Mouse (Mus musculus): ENCODE measurements around the gene Cby1. TPM values are rescaled to one million over a fixed set of nuclear protein-coding genes. Genes with fewer than 3 reads are reported as not detected.

The Cby1 gene
- total RNA-seq, 4 experiments from 2014 or later: 16.1 to 24.6 (median 19.7) TPM

DNA sequence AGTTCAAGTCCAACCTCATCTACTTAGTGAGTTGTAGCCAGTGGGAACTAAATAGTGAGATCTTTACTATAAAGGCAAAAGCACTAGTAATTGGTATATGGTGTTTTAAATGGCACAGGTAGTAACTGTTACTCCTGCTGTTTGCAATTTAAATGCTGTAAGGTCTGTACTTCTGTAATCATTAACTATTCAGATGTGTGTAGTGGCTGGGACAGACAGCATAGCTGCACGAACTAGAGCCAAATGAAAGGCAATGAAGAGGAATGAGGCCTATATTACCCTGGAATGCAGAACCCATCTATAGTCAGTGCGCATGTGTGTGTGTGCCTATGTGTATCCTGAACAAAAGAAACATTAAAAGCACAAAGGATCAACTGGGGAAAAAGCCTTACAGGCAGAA is 18.9 kb downstream of the Cby1 start:
- no peak for DNase-seq (ENCODE audit: low spot score)

DNA sequence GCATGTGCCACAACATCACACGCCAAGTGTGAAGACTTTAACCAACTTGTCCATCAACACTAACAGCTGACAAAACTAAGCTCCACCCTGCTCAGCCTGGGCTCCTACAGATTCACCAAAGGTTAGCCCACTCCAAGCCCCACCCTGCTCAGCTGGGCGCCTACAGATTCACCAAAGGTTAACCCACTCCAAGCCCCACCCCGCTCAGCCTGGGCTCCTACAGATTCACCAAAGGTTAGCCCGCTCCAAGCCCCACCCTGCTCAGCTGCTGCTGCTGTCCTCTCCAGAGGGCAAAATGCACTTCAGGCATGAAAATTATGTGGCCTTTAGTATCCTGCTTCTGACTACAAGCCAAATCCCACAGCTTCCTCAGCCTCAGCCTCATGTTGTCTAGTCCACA is 23.0 kb downstream of the Cby1 start:
- no peak for DNase-seq (ENCODE audit: low spot score)

DNA sequence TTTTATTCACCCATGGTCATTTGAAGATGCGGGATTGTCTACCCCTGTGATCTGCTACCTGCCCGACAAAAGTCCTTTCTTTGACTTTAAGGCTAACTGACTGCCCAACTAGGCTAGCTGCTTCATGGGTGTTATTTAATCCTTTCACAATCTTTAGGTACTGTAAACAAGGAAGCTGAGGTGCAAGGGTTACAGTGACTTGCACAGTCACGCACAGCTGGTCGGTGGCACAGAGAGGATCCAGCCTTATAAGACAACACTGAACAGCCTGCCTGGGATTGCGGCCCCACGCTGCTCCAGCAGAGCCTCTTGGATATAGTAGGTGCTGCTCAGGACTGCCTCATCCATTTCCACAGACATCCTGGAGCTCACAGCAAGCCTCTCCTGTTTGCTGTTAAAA is 24.1 kb downstream of the Cby1 start:
- DNase-seq (ENCODE audit: low spot score): no peak

DNA sequence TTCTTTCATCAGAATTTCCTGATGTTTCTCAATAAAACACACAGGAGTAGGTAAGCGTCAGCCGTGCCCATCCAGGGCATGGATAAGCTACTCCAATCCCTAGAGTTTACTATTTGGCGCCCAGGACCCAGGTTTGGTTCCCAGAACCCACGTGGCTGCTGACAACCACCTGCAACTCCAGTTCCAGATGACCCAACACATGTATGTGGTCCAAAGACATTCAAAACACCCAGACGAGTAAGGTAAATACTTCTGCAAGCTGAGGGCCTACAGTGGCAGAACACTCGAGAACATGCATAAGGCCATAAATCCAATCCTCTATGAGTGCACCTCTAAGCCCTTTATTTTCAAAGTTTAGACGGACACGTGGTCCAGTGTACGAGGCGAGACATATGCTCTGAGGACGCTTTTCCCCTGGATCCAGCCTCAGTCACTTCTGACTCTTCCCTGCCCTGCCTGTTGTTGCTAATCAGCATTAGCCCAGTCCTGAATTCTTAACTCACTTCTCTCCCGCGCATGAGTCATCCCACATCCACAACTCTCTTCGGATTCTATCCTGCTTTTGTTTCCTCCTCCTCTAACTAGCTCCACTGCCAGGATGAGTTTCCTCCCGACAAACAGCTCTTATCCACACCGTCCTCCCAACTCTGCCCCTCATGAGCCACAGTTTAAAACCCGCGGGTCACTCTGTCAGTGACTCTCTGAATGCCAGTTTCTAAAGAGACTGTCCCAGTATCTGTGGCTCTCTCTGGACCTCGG is 24.9 kb downstream of the Cby1 start:
- DNase-seq (ENCODE audit: low spot score): no peak

DNA sequence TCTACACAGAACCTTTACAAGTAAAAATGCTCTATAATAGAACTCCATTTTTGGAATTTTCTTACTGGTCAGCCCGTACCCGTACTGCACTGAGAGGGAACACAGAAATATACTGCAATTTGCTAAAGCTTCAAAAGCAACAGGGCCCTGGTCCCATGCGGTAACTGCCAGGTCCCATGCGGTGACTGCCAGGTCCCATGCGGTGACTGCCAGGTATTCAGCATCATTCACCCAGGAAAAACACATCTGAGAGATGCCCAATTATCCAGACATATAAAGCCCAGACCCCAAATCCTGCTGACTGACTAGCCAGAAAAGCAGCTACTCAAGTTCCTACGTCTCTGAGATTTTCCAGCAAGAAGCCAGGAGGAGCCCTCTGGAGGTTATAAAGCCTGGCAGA is 25.6 kb downstream of the Cby1 start:
- no peak for DNase-seq (ENCODE audit: low spot score)

DNA sequence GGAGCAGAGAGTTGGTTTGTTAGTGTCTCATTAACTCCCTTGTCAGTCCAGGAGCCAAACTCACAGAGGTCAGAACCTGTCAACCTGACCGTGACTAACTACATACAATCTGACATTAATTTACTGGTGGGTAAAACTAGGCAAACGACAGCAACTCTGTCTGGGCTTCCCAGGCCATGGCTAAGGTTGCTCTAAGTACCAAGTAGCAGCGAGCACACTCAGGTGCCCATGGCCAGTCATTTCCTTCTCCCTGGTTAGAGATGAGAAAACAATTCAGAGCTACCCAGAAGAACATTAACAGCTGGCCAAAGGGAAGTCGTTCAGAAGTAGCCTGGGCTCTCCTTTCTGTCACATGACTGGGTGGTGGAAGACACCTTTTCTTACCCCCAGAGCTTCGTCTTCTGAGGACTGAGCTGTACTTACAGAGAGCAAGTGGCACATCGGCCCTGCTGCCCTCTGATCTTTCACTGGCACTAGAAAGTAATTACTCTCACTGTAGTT is 26.2 kb downstream of the Cby1 start:
- DNase-seq (ENCODE audit: low spot score): no peak

DNA sequence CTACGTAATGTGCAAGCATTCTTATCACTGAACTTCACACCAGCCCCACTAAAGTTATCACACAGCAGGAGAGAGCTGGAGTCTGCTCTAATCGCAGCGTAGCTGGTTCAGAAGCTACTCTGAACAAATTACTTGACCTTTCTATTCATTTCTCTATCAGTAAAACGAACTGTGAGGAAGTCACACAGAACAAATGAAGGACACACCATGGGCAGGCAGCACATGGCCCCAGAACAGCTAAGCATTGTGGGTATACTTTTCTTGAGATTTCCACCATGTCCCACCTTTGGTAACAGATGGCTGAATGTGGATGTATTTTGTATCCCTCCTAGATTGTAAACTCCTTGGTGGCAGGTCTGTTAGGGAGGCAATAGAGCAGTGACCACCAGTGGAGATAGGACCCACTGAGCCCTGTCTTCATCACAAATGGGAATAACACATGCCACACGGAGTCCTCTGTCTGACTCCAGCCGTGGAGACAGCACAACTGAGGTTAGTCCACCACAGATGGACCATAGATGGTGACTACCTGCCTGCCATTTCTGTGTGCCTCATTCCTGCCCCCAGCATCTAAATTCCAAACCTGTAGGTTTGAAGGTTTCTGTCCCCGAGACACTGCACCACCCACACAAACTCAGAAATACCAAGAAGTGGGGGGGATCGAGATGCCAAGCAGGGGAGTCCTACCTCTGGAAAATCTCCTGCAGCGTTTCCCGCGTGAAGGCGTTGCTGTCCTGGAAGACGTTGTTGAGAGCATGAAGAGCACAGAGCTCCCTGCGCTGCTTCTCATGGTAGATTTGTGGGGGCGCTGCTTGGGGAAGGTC is 27.3 kb downstream of the Cby1 start:
- no peak for DNase-seq (ENCODE audit: low spot score)

DNA sequence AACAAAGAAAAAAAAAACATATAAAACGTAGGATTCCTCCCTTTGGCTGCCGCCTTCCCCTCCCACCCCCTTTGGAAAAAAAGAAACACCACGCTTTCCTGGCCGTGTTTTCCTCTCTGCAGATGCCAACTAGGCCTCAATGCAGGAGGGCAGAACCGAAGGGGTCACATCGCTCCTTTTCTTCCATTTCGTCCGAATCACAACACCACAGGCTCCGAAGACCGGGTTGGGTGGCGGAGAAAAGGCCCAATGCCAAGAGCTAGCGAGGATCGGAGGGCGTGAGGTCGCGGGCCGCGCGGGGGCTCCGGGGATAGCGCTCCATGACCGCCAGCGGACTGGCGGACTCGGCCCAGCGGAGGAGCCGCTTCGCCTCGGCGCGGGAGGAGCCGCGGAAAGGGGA is 28.2 kb downstream of the Cby1 start:
- no peak for DNase-seq (ENCODE audit: low spot score)

DNA sequence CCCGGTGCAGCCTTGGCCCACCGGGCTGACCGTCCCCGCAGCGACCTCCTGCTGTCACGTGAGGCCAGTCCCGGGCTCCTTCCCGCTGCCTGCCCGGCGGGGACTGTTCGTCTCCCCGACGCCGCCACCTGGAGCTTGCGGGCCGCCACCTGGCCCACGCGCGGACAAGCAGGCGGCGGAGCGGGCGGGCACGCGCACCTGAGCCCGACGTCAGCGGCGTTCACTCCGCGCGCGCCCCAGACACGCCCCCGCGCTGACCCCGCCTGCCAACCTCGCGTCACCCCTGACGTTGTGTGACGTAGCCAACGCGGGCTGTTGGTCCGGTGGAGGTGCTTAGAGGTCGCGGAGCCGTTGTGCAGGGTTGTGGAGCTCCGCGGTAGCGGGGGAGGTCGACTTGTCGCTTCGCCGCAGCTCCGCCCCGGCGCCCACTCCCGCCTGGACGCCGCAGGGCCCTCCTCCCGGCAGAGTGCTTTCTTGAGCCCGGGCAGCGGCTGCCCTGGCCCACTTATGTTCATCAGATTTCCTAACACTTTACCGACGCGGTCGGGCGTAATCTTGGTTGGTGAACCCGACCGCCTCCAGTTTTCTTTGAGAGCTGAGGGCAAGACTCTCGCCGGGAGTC is 28.8 kb downstream of the Cby1 start, which contains the start of gene Josd1:
Josd1 (minus strand) TSS at position 274 of the 622 bp plus-strand sequence.
- DNase-seq (ENCODE audit: low spot score): peak; percentile 97

DNA sequence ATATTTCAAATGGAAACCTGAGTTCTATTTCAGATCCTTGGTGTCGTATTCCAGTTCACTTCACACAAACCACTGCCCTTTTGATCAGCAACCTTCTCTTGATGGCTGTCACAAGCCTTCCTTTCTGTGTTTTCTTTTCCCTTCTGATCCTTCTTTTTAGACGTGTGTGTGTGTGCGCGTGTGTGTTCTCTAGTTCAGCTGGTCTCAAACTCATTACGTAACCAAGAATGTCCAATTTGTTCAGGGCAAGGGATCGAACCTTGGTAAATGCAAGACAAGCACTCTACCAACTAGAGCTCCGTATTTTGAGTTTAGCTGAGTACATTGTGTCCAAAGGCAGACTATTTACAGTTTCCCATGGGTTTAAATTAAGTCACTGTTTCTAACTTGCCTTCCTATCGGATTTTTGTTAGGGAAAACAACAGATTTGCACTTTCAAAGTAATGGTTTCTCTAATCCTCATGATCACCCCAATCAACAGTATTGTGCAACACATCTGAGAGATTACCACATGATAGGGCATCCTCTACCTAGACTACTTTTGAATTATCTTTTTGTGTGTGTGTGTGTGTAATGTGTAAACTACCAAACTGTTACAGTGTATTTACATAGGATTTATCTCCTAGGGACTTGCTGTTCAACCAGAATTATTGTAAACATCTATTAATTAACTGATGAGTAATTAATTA is 29.4 kb downstream of the Cby1 start:
- no peak for DNase-seq (ENCODE audit: low spot score)

DNA sequence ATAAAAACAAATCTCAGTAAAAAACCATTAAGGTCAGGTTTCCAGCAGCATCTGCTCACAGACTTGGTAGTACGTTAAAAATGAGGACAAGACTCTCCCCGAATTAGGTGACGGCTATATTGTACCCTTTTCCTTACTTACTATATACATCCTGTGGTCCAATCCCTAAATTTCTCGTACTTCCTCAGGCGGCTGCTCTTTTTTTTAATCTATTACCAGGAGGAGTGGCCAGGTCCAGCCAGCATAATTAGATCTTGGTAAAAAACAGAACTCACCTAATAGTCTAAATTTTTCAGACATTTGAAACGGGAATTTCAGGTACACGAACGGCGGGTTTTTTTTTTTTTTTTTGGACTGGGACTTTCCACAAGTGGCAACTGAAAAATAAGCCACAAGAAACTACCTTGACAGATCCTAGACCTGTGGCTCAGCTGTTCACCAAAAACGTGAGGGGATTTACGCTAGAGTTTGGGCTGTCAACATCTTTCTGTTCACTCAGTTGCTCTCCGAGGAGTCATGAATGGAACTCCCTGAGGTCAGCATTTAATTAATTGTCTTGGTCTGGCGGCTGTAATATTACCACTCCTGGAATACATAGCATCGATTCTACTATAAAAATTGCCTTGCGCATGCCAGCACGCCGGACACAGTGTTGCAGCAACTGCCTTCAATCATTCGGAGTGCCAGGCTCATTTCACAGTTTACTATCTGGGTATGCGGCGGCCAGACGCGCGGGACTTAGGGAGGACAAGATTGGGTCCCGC is 30.8 kb downstream of the Cby1 start:
- no peak for DNase-seq (ENCODE audit: low spot score)

DNA sequence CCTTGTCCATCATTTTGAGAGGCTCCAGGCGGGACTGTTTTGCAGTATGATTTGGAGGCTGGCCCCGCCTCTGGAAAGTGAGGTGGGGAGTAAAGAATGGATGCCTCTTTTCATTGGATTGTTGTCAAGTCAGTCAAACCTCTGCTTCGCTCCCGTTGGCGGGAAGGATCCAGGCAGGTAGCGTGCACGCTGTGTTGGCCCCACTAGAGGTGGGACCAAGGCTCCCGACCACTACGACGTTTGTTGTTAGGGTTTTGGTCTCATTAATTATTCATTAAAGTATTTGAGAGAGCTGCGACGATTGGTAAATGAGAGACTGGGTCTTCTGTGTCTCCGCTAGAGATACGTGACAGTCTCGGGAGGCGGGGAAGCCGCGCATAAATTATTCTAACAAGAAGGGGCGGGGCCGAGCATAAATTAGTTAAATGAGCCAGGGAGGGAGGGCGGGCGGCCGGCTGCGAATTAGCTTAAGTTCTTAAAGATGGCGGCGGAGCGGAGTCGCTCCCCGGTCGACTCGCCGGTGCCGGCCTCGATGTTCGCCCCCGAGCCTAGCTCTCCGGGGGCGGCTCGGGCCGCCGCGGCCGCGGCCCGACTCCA is 31.5 kb downstream of the Cby1 start, which contains the start of gene Gtpbp1:
Gtpbp1 (plus strand) TSS at position 420 of the 597 bp plus-strand sequence.
- peak; percentile 100 for DNase-seq (ENCODE audit: low spot score)

DNA sequence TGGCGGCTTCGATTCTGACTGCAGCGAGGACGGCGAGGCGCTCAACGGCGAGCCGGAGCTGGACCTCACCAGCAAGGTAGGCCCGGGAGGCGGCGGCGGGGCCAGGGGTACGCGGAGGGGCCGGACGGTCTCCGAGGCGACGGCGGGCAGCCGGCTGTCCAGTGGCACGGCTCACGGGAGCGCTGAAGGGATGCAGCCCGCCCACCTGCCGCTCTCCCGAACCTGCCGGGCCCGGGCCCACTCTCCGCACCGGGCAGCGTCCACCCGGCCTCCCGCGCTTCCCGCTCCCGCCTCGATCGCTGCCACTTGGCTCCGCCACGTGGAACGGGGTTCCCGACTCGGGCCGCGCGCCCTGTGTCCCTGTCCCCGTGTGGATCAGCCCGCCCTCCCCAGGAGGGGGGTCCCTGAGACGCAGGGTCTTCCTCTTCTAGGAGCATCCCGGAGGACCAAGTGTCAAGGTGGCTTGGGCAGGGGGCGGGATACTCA is 32.1 kb downstream of the Cby1 start:
- no peak for DNase-seq (ENCODE audit: low spot score)

DNA sequence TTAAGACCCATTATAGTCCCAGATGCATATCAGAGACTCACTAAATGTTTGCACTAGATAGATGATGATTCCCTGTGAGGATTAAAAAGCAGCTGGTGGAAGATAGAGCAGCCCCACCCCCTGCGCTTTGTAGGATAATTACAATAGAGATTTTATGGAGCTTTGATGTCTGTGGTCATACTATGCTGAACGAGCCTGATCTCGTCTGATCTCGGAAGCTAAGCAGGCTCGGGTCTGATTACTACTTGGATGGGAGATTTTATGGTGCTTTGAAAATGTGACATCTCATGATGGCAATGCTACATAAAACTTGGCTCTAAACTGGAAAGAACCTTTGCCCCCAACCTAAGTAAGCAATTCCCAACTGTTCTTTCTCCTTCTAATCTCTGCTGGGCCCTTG is 33.3 kb downstream of the Cby1 start:
- DNase-seq (ENCODE audit: low spot score): no peak

DNA sequence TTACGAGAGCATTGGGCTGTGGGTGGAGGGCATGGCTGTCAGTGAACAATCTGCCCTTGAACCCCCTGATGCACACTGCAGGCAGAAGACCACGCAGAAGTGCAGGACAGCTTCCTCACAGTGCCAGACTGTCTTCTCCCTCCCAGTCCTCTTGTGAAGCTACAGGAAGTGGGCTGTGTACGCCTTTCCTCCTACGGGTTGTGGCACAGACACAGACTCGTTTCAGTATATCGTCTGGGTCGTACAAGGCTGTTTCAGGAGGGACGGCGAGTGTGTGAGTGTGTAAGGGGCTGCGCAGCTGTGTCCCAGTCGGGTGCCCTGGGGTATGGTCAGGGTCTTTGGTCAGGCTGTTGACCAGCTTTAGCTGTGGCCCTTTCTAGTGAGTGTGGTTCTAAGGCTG is 34.7 kb downstream of the Cby1 start:
- no peak for DNase-seq (ENCODE audit: low spot score)

DNA sequence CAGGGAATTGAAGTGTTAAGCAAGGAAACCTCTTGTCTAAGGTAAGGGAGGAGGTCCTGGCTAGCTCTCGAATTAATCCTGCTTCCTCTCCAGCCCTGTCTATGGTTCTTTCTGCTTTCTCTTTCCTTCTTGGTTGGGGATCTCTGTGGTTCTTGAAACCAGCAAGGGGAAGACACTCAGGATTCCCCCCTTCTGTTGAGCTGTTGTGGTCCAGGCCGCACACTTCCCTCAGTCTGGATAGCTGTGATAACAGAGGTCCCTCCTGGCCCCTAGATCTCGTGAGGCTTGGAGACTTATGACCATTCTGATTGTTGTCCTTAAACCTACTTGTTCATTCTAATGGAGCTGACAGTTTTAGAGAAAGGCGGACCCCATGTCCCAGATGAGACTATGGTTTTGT is 35.5 kb downstream of the Cby1 start:
- no peak for DNase-seq (ENCODE audit: low spot score)

DNA sequence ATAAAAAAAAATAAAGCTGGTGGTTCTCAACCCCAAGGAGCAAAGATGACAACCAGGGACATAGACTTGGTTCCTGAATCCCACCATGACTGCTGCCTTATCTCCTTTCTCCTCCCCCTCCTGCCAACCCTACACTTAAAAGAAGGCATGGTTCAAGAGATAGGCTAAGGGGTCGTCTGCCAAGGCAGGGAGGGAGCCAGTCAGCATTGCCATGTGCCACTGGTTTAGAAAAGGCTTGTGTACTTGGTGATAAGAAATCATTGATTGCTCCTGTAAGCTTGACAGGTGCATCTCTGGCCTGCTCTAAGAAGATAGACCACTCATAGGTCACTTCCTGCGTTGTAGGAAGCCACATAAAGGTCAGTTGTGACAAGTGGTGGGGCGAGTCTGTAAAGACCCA is 36.5 kb downstream of the Cby1 start:
- DNase-seq (ENCODE audit: low spot score): no peak

DNA sequence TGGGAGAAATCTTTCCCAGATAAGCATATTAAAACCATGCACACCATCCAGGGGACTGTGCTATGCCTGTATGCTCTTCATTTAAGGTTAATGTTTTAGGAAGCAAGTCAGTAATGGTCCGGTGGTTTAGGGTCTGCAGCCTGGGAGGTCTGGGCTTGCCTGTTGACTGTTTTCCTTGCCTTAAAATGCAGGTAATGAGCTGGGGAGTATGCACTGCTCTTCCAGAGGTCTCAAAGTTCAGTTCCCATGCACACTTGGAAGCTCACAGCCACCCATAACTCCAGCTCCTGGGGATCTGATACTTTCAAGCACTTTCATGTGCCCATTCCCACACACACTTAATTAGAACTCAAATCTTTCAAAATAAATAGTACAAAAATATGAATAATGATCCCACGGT is 37.5 kb downstream of the Cby1 start:
- DNase-seq (ENCODE audit: low spot score): no peak

DNA sequence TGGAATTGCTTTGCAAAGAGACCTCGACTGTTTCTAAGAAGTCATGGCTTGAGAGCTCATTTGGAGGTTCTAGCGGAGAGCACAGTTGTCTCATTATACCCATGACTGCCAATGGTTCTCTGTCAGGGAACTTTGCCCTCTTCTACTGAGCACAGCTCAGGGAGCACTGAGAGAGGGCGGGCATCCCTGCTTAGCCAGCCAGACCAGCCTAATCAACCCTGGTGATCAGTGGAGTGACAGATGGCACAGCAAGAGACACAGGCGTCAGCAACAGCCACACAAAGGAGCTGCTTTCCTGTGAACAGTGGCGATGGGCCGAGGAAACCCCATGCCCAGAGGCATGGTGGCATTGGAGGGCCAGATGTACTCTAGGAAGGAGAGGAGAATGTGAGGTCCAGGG is 38.0 kb downstream of the Cby1 start:
- DNase-seq (ENCODE audit: low spot score): no peak

DNA sequence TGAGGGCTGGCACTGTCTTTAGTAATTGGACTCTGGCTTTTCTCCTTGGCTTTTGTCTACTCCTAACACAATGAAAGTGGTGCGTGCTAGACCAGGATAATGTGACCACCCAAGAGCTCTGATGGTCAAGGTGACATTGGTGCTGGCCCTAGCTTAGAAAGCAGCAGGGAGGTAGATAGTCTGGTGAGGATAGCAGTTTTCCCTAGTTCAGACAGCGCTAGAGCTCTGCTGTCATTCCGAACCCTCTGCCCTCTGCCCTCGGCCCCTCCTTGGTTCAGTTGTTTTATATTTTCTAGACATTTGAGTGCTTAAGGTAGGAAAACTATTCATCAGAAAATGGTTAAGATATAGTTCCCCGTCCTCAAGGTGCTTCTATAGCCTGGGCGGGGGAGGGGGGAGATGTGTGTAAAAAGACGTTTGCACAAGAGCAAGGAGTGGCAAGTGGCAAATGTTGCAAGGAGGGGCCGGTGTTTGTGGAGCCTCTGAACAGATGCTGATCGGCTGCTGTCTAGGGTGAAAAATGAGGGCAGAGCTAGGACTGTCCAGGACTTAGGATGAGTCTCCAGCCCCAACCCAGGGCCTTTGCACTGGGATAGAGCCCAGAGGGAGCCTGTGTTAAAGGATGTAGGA is 38.7 kb downstream of the Cby1 start:
- no peak for DNase-seq (ENCODE audit: low spot score)

Data from heart, adult 8-10 months (tissue).